In genomic region chr15:18844807-18845206, GRCm38 (mm10) we compare ENCODE assay signal across 11 mouse cellular contexts. TPM values are rescaled to one million over a fixed set of nuclear protein-coding genes. Genes with fewer than 3 reads are reported as not detected.
A peak's percentile ranks its signal among the peaks of the same experiment; 100 is the strongest.
DNase-seq lines count a peak whose midpoint lies in the region; ATAC-seq and TF ChIP-seq lines count a peak whose summit lies in the region.
"Had no signal": no experiment of that assay in that cellular context is flagged by ENCODE, and none has a peak within 500 bp of the region (broad histone marks: within the 10 kb centered on the region; RNA-seq: fewer than 3 reads in every experiment).

No protein-coding gene starts in this region.

- intact Hi-C loops in left cerebral cortex, adult 2 months (cut with DNase I), result no loop called here

- H3K4me2 ChIP-seq in forebrain, postnatal 0 days (ENCODE audit: low read depth), result no peak overlapping the region
- peak overlapping the region; percentile 34 for H3K4me2 ChIP-seq in neural tube, embryonic 15.5 days
- H3K4me2 ChIP-seq in kidney, embryonic 16.5 days (replicated peaks; ENCODE audit: low read depth, low read length), result no peak overlapping the region
- H3K4me2 ChIP-seq: embryonic facial prominence, embryonic 15.5 days had no signal

- 0 out of 2 replicates have a peak overlapping the region, but pooled peaks have one; percentile 22 for H3K27ac ChIP-seq in forebrain, postnatal 0 days (ENCODE audit: low read depth, low read length)
- H3K27ac ChIP-seq in forebrain, embryonic 10.5 days, result no peak overlapping the region
- H3K27ac ChIP-seq in left cerebral cortex, adult 2 months, result peak overlapping the region; percentile 20
- peak overlapping the region; percentile 52 for H3K27ac ChIP-seq in neural tube, embryonic 15.5 days (replicated peaks)
- H3K27ac ChIP-seq in kidney, embryonic 16.5 days (ENCODE audit: low read length), result no peak overlapping the region
- H3K27ac ChIP-seq: embryonic facial prominence, embryonic 15.5 days had no signal

- no peaks in the 10 kb centered on the region for H3K9me3 ChIP-seq in forebrain, postnatal 0 days (ENCODE audit: low read length)
- no peaks in the 10 kb centered on the region for H3K9me3 ChIP-seq in forebrain, embryonic 10.5 days
- no peaks in the 10 kb centered on the region for H3K9me3 ChIP-seq in neural tube, embryonic 15.5 days (replicated peaks)
- no peaks in the 10 kb centered on the region; the same call in 1 of the 2 replicates for H3K9me3 ChIP-seq in kidney, embryonic 16.5 days (ENCODE audit: low read length)
- H3K9me3 ChIP-seq: embryonic facial prominence, embryonic 15.5 days had no signal

- H3K36me3 ChIP-seq in forebrain, postnatal 0 days (ENCODE audit: insufficient read depth), result no peaks in the 10 kb centered on the region
- H3K36me3 ChIP-seq in forebrain, embryonic 10.5 days (replicated peaks), result no peaks in the 10 kb centered on the region
- H3K36me3 ChIP-seq in neural tube, embryonic 15.5 days, result no peaks in the 10 kb centered on the region
- no peaks in the 10 kb centered on the region for H3K36me3 ChIP-seq in kidney, embryonic 16.5 days (ENCODE audit: insufficient read depth, low read length)
- H3K36me3 ChIP-seq: embryonic facial prominence, embryonic 15.5 days had no signal

- TF ChIP-seq CTCF in forebrain, postnatal 0 days (IDR thresholded peaks at IDR 0.05; ENCODE audit: low read depth), result no peak
- no peak for TF ChIP-seq CTCF in left cerebral cortex, adult 2 months (IDR thresholded peaks at IDR 0.05)

- H3K9ac ChIP-seq in forebrain, postnatal 0 days, result no peak overlapping the region
- no peak overlapping the region for H3K9ac ChIP-seq in neural tube, embryonic 15.5 days (replicated peaks)
- no peak overlapping the region for H3K9ac ChIP-seq in kidney, embryonic 16.5 days (replicated peaks; ENCODE audit: low read length)
- H3K9ac ChIP-seq: embryonic facial prominence, embryonic 15.5 days had no signal

- H3K4me3 ChIP-seq in forebrain, postnatal 0 days (ENCODE audit: low read depth, low read length), result no peak overlapping the region
- no peak overlapping the region for H3K4me3 ChIP-seq in forebrain, embryonic 10.5 days
- H3K4me3 ChIP-seq in left cerebral cortex, adult 2 months, result no peak overlapping the region
- H3K4me3 ChIP-seq in neural tube, embryonic 15.5 days (replicated peaks), result no peak overlapping the region
- H3K4me3 ChIP-seq in kidney, embryonic 16.5 days (ENCODE audit: low read length), result no peak overlapping the region
- H3K4me3 ChIP-seq: embryonic facial prominence, embryonic 15.5 days had no signal

- no peak for ATAC-seq in forebrain, postnatal 0 days
- ATAC-seq in neural tube, embryonic 15.5 days (ENCODE audit: low FRiP score), result peak; percentile 45; the same call in 1 of the 2 replicates
- no peak; the same call in 1 of the 2 replicates for ATAC-seq in kidney, embryonic 16.5 days (ENCODE audit: low FRiP score, low TSS enrichment)
- ATAC-seq: CD4-positive, CD25-positive, alpha-beta regulatory T cell, adult 4 months had no signal

- 43% methylated on average over 5 of the region's 5 CpGs for WGBS in forebrain, postnatal 0 days
- WGBS in forebrain, embryonic 10.5 days, result 74% methylated on average over 5 of the region's 5 CpGs
- WGBS in neural tube, embryonic 15.5 days, result 25% methylated on average over 5 of the region's 5 CpGs
- 25% methylated on average over 5 of the region's 5 CpGs for WGBS in kidney, embryonic 16.5 days

- H3K27me3 ChIP-seq in forebrain, postnatal 0 days (ENCODE audit: insufficient read depth, low read length), result no peaks in the 10 kb centered on the region
- no peaks in the 10 kb centered on the region for H3K27me3 ChIP-seq in forebrain, embryonic 10.5 days (ENCODE audit: poor library complexity, severe bottlenecking)
- H3K27me3 ChIP-seq in neural tube, embryonic 15.5 days (replicated peaks), result no peaks in the 10 kb centered on the region
- no peaks in the 10 kb centered on the region for H3K27me3 ChIP-seq in kidney, embryonic 16.5 days (ENCODE audit: insufficient read depth, low read length)
- H3K27me3 ChIP-seq: embryonic facial prominence, embryonic 15.5 days had no signal

- H3K4me1 ChIP-seq in forebrain, postnatal 0 days (ENCODE audit: insufficient read depth), result 0 out of 2 replicates have a peak, but pooled peaks cover 4% of the 10 kb centered on the region
- H3K4me1 ChIP-seq in forebrain, embryonic 10.5 days, result no peaks in the 10 kb centered on the region
- 0 out of 2 replicates have a peak, but pooled peaks cover 8% of the 10 kb centered on the region for H3K4me1 ChIP-seq in neural tube, embryonic 15.5 days
- peaks cover 4% of the 10 kb centered on the region; the same call in 1 of the 2 replicates for H3K4me1 ChIP-seq in kidney, embryonic 16.5 days (ENCODE audit: insufficient read depth, low read length)
- H3K4me1 ChIP-seq: embryonic facial prominence, embryonic 15.5 days had no signal

- no peak for DNase-seq in forebrain, postnatal 0 days
- no peak for DNase-seq in forebrain, embryonic 10.5 days (ENCODE audit: extremely low spot score, low spot score)
- no peak for DNase-seq in left cerebral cortex, adult 2 months (ENCODE audit: extremely low spot score in 1 of 2, low spot score in 2 of 2)
- DNase-seq in left cerebral cortex, adult 11 months (ENCODE audit: low spot score), result no peak
- DNase-seq in embryo, embryonic 11.5 days (ENCODE audit: low read depth, low spot score), result peak; percentile 26
- DNase-seq in ovary, postnatal 10 days (ENCODE audit: low spot score), result no peak
- DNase-seq: gastrocnemius, postnatal 25 days had no signal

RNA-seq across cellular contexts. Expression of gene Cdh10, which starts 26.1 kb away (rescaled TPM):
- total RNA-seq in forebrain, postnatal 0 days (2014; rRNA removed), result 40.2 and 42.7 TPM in 2 replicates
- 20.6 and 24.3 TPM in 2 replicates for polyA plus RNA-seq in forebrain, postnatal 0 days (2015; fragmentation: Nextera tagmentation; extraction: Ambion mirVana)
- polyA plus RNA-seq in forebrain, embryonic 10.5 days (2016; fragmentation: Nextera tagmentation; extraction: Ambion mirVana), result 1.6 and 2.2 TPM in 2 replicates
- total RNA-seq in left cerebral cortex, adult 2 months (2021), result 10 to 100 TPM; 51.9 to 60.5 TPM
- polyA plus RNA-seq in neural tube, embryonic 15.5 days (2015; fragmentation: Nextera tagmentation; extraction: Ambion mirVana), result 22.2 and 25.7 TPM in 2 replicates
- 0.49 and 0.81 TPM in 2 replicates for polyA plus RNA-seq in kidney, embryonic 16.5 days (2015; fragmentation: Nextera tagmentation; extraction: Ambion mirVana)
- total RNA-seq: gastrocnemius, postnatal 25 days had no signal
- polyA plus RNA-seq: CD4-positive, CD25-positive, alpha-beta regulatory T cell, adult 4 months had no signal

Comparison
In these comparisons a context has a peak if more than half of its experiments do, and no peak if none do; other contexts are left out.
1. H3K27ac ChIP-seq: peak in forebrain, postnatal 0 days (single experiment), left cerebral cortex, adult 2 months (single experiment) and neural tube, embryonic 15.5 days (single experiment); none in forebrain, embryonic 10.5 days (single experiment) and kidney, embryonic 16.5 days (single experiment).